Mouse (Mus musculus): ENCODE measurements around the gene Cyp2u1.

Cyp2u1 gene

GRCm38 (mm10) chr3:131303320-131303714 lies 290 bp upstream of the Cyp2u1 start:
- no peak for DNase-seq

- DNase-seq: no peak
These were observed 3.1 kb downstream of the Cyp2u1 start for GRCm38 (mm10) chr3:131299908-131300307.

- no peak for DNase-seq
These were observed 3.9 kb downstream of the Cyp2u1 start for GRCm38 (mm10) chr3:131299078-131299477.

GRCm38 (mm10) chr3:131296893-131297292 lies 6.1 kb downstream of the Cyp2u1 start:
- no peak for DNase-seq

GRCm38 (mm10) chr3:131295513-131296200 lies 7.4 kb downstream of the Cyp2u1 start:
- no peak for DNase-seq

GRCm38 (mm10) chr3:131294503-131294902 lies 8.5 kb downstream of the Cyp2u1 start:
- DNase-seq: no peak

- DNase-seq: no peak
These were observed 10.1 kb downstream of the Cyp2u1 start for GRCm38 (mm10) chr3:131292959-131293358.

- DNase-seq: no peak
These were observed 10.7 kb downstream of the Cyp2u1 start for GRCm38 (mm10) chr3:131292349-131292748.

- DNase-seq: no peak
These were observed 11.1 kb downstream of the Cyp2u1 start for GRCm38 (mm10) chr3:131291890-131292289.

- no peak for DNase-seq
These were observed 28.9 kb downstream of the Cyp2u1 start for GRCm38 (mm10) chr3:131274151-131274550.

- DNase-seq: no peak
These were observed 30.5 kb downstream of the Cyp2u1 start for GRCm38 (mm10) chr3:131272374-131273100.

- DNase-seq: peak; percentile 90
These were observed 31.3 kb downstream of the Cyp2u1 start, which contains the start of gene Hadh for GRCm38 (mm10) chr3:131271559-131272373. TSS of gene Hadh (minus strand) at chr3:131272101.

GRCm38 (mm10) chr3:131271157-131271556 lies 31.9 kb downstream of the Cyp2u1 start:
- peak; percentile 50 for DNase-seq

- DNase-seq: no peak
These were observed 32.6 kb downstream of the Cyp2u1 start for GRCm38 (mm10) chr3:131270381-131270780.

GRCm38 (mm10) chr3:131266366-131267050 lies 36.5 kb downstream of the Cyp2u1 start:
- no peak for DNase-seq

- no peak for DNase-seq
These were observed 37.5 kb downstream of the Cyp2u1 start for GRCm38 (mm10) chr3:131265516-131265915.

- DNase-seq: no peak
These were observed 39.1 kb downstream of the Cyp2u1 start for GRCm38 (mm10) chr3:131263766-131264486.

GRCm38 (mm10) chr3:131260418-131260817 lies 42.6 kb downstream of the Cyp2u1 start:
- no peak for DNase-seq

- DNase-seq: no peak
These were observed 43.5 kb downstream of the Cyp2u1 start for GRCm38 (mm10) chr3:131259392-131259965.

- DNase-seq: no peak
These were observed 44.1 kb downstream of the Cyp2u1 start for GRCm38 (mm10) chr3:131258921-131259320.

- DNase-seq: no peak
These were observed 47.5 kb downstream of the Cyp2u1 start for GRCm38 (mm10) chr3:131255399-131255981.
